Mouse (Mus musculus): ENCODE results near the gene Akain1. TPM values are rescaled to one million over a fixed set of nuclear protein-coding genes. Genes with fewer than 3 reads are reported as not detected.

The Akain1 gene
- polyA plus RNA-seq, 2 experiments = not detected

GRCm38 (mm10) chr17:69463037-69463436, 23.9 kb downstream of the Akain1 start:
- H3K4me2 ChIP-seq (ENCODE audit: low read depth) = no peak overlapping the region
- H3K27me3 ChIP-seq (ENCODE audit: control insufficient read depth, insufficient read depth, low read length) = no peaks in the 10 kb centered on the region
- DNase-seq (ENCODE audit: low read depth in 3 of 3, low spot score in 3 of 3) (no peak), ATAC-seq (ENCODE audit: insufficient read depth) (no peak)
- H3K27ac ChIP-seq = no peak overlapping the region
- no peak overlapping the region for H3K4me3 ChIP-seq (ENCODE audit: insufficient read depth in 1 of 2, low read depth in 2 of 2, low read length in 2 of 2)
- no peak overlapping the region for H3K9ac ChIP-seq (replicated peaks)
- TF ChIP-seq CTCF (IDR thresholded peaks at IDR 0.05; ENCODE audit: low read depth) (no peak), EP300 (IDR thresholded peaks at IDR 0.05; ENCODE audit: low read depth) (no peak)
- no peaks in the 10 kb centered on the region for H3K9me3 ChIP-seq (ENCODE audit: control insufficient read depth, low read length)
- 68% methylated on average over 3 of the region's 3 CpGs for WGBS (ENCODE audit: insufficient replicate concordance)
- H3K36me3 ChIP-seq (replicated peaks; ENCODE audit: control insufficient read depth, insufficient read depth, low read depth) = no peaks in the 10 kb centered on the region
- H3K4me1 ChIP-seq (replicated peaks; ENCODE audit: control insufficient read depth in 2 of 2, insufficient read depth in 2 of 2, low read length in 1 of 2) = no peaks in the 10 kb centered on the region

GRCm38 (mm10) chr17:69471171-69471570, 32.0 kb downstream of the Akain1 start:
- Histone ChIP-seq H3K4me1 (replicated peaks; ENCODE audit: control insufficient read depth in 2 of 2, insufficient read depth in 2 of 2, low read length in 1 of 2) (no peaks in the 10 kb centered on the region), H3K27me3 (ENCODE audit: control insufficient read depth, insufficient read depth, low read length) (no peaks in the 10 kb centered on the region), H3K27ac (no peak overlapping the region), H3K9me3 (ENCODE audit: control insufficient read depth, low read length) (no peaks in the 10 kb centered on the region), H3K4me2 (ENCODE audit: low read depth) (no peak overlapping the region), H3K9ac (replicated peaks) (no peak overlapping the region), H3K36me3 (replicated peaks; ENCODE audit: control insufficient read depth, insufficient read depth, low read depth) (no peaks in the 10 kb centered on the region), H3K4me3 (ENCODE audit: insufficient read depth in 1 of 2, low read depth in 2 of 2, low read length in 2 of 2) (no peak overlapping the region)
- TF ChIP-seq CTCF (IDR thresholded peaks at IDR 0.05; ENCODE audit: low read depth) = no peak
- TF ChIP-seq EP300 (IDR thresholded peaks at IDR 0.05; ENCODE audit: low read depth) = no peak
- ATAC-seq (ENCODE audit: insufficient read depth) (no peak), DNase-seq (ENCODE audit: low read depth in 3 of 3, low spot score in 3 of 3) (no peak)
- WGBS (ENCODE audit: insufficient replicate concordance) = 53% methylated on average over 10 of the region's 10 CpGs

GRCm38 (mm10) chr17:69472401-69472800, 33.3 kb downstream of the Akain1 start:
- no peak for DNase-seq (ENCODE audit: low read depth in 3 of 3, low spot score in 3 of 3)

DNA sequence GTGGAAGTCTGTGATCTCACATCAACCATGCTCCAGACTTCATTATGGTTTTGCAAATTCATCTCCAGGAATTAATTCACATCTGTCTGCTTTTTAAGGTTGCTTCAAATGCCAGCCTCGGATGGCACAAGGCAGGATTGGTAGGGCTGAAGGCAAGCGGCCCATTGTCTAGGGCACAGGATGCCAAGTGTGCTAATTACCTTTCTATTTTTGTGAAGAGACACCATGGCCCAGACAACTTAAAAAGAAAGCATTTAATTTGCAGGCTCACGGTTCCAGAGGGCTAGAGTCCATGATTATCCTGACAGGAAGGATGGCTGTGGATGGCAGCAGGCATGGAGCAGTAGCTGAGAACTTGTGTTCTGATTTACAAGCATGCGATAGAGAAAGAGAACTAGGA, 35.0 kb downstream of the Akain1 start:
- Histone ChIP-seq H3K4me3 (ENCODE audit: insufficient read depth in 1 of 2, low read depth in 2 of 2, low read length in 2 of 2) (no peak overlapping the region), H3K27ac (no peak overlapping the region), H3K27me3 (ENCODE audit: control insufficient read depth, insufficient read depth, low read length) (no peaks in the 10 kb centered on the region), H3K4me2 (ENCODE audit: low read depth) (no peak overlapping the region), H3K36me3 (replicated peaks; ENCODE audit: control insufficient read depth, insufficient read depth, low read depth) (no peaks in the 10 kb centered on the region), H3K4me1 (replicated peaks; ENCODE audit: control insufficient read depth in 2 of 2, insufficient read depth in 2 of 2, low read length in 1 of 2) (no peaks in the 10 kb centered on the region), H3K9me3 (ENCODE audit: control insufficient read depth, low read length) (no peaks in the 10 kb centered on the region), H3K9ac (replicated peaks) (no peak overlapping the region)
- DNase-seq (ENCODE audit: low read depth in 3 of 3, low spot score in 3 of 3) (no peak), ATAC-seq (ENCODE audit: insufficient read depth) (no peak)
- TF ChIP-seq CTCF (IDR thresholded peaks at IDR 0.05; ENCODE audit: low read depth) (no peak), EP300 (IDR thresholded peaks at IDR 0.05; ENCODE audit: low read depth) (no peak)
- 60% methylated on average over 4 of the region's 4 CpGs for WGBS (ENCODE audit: insufficient replicate concordance)

More at GRCm38 (mm10) chr17:69472401-69472800, 33.3 kb downstream of the Akain1 start:
- Histone ChIP-seq H3K4me2 (ENCODE audit: low read depth) (no peak overlapping the region), H3K4me3 (ENCODE audit: insufficient read depth in 1 of 2, low read depth in 2 of 2, low read length in 2 of 2) (no peak overlapping the region), H3K9ac (replicated peaks) (no peak overlapping the region), H3K27me3 (ENCODE audit: control insufficient read depth, insufficient read depth, low read length) (no peaks in the 10 kb centered on the region), H3K4me1 (replicated peaks; ENCODE audit: control insufficient read depth in 2 of 2, insufficient read depth in 2 of 2, low read length in 1 of 2) (no peaks in the 10 kb centered on the region), H3K9me3 (ENCODE audit: control insufficient read depth, low read length) (no peaks in the 10 kb centered on the region), H3K27ac (no peak overlapping the region), H3K36me3 (replicated peaks; ENCODE audit: control insufficient read depth, insufficient read depth, low read depth) (no peaks in the 10 kb centered on the region)
- no peak for ATAC-seq (ENCODE audit: insufficient read depth)
- 38% methylated on average over 9 of the region's 9 CpGs for WGBS (ENCODE audit: insufficient replicate concordance)
- no peak for TF ChIP-seq CTCF (IDR thresholded peaks at IDR 0.05; ENCODE audit: low read depth)
- TF ChIP-seq EP300 (IDR thresholded peaks at IDR 0.05; ENCODE audit: low read depth) = no peak

DNA sequence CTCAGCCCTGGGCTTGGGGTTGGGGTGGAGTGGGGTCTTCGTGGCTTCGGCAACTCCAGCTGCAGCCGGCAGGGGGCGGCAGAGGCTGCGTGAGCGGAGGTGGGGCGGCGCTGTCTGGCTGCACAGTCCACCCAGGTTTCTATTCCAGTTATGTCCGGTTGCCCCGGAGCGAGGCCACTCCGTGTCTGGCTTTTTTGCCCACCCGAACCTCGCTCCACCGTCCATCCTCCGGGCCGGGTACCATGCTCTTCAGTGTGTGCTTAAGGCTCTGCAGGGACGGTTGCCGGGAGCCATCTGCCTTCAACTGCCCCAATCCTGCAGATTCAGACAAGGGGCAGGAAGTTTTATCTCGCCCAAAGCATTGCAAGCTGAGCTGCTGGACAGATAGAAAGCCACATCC, 36.3 kb downstream of the Akain1 start:
- Histone ChIP-seq H3K4me2 (ENCODE audit: low read depth) (peak overlapping the region; percentile 57), H3K9ac (replicated peaks) (no peak overlapping the region), H3K36me3 (replicated peaks; ENCODE audit: control insufficient read depth, insufficient read depth, low read depth) (no peaks in the 10 kb centered on the region), H3K27ac (no peak overlapping the region), H3K4me1 (replicated peaks; ENCODE audit: control insufficient read depth in 2 of 2, insufficient read depth in 2 of 2, low read length in 1 of 2) (no peaks in the 10 kb centered on the region), H3K27me3 (ENCODE audit: control insufficient read depth, insufficient read depth, low read length) (no peaks in the 10 kb centered on the region), H3K4me3 (ENCODE audit: insufficient read depth in 1 of 2, low read depth in 2 of 2, low read length in 2 of 2) (peak overlapping the region; percentile 30 to 33; a peak in 2 of 4 replicates), H3K9me3 (ENCODE audit: control insufficient read depth, low read length) (no peaks in the 10 kb centered on the region)
- no peak for DNase-seq (ENCODE audit: low read depth in 3 of 3, low spot score in 3 of 3)
- WGBS (ENCODE audit: insufficient replicate concordance) = under 1% methylated on average over 20 of the region's 20 CpGs
- no peak for TF ChIP-seq EP300 (IDR thresholded peaks at IDR 0.05; ENCODE audit: low read depth)
- TF ChIP-seq CTCF (IDR thresholded peaks at IDR 0.05; ENCODE audit: low read depth) = peak; percentile 89
- peak; percentile 43; the same call in 1 of the 2 replicates for ATAC-seq (ENCODE audit: insufficient read depth)
